Mouse (Mus musculus) spleen, adult 10 weeks (tissue): ENCODE results near the gene Zfp101. TPM values are rescaled to one million over a fixed set of nuclear protein-coding genes. Genes with fewer than 3 reads are reported as not detected.

Experiments
- polyA plus RNA-seq: library from polyadenylated mRNA; stranded (reverse); fragments of 350-450 nt; fragmentation: Illumina TruSeq; extraction: RNeasy Lipid Tissue Mini Kit (QIAGEN cat#74804); gene quantifications from one replicate; pipeline ENCODE4 v1.2.3, GENCODE M21; 2015; ENCODE audit warnings: low replicate concordance; ENCODE audit not compliant: insufficient read depth

Gene Zfp101
- polyA plus RNA-seq: 19.8 TPM

DNA sequence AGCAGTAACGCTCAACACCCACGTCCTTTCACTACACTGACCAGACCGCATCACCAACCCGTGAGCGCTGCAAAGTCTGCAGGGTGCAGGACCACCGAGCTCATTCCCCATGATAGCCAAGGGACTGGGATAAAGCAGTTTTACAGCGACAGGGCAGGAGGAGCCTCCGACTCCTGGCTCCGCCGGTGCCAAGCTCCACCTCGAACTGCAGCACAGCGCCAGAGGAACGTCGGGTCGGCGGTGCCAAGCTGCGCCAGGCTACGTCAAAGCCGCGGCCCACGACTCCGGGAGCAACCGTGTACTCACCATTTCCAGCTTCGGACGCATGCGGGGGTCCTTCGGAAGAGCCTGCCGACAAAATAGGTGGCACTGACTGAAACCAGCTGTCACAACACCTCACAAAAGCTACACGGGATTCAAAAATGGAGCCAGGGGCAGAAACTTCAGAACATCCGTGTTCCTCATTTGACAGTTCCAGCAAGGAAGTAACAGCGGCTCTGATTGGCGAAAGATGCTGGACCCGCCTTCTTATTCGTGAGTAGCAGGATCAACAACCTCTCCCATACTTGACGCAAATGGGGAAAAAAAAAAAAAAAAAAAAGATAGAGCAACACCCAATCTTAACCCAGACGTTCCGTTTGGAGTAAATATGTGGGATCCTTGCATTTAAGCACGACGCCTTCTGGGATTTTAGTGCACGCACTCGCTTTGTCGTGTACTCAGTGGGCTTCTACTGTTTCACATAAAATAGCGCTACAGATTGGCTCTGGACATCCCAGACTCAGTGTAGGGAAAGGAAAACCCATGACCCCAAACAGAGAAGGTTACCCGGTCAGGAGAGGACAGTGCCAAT, at the start of gene Zfp101:
Gene Zfp101 (minus strand): TSS at position 460 of the 853 bp plus-strand sequence.

GRCm38 (mm10) chr17:33432019-33432946, 37.8 kb upstream of the Zfp101 start, which contains the start of gene Actl9:
TSS of gene Actl9 (plus strand) at chr17:33432896.

GRCm38 (mm10) chr17:33358411-33359384, 35.7 kb downstream of the Zfp101 start, which contains the start of gene Zfp81:
TSS of gene Zfp81 (minus strand) at chr17:33358878.

Other genes starting within 250 kb of the Zfp101 start
- gene Olfr55, start 226.2 kb downstream of the Zfp101 start, polyA plus RNA-seq: not detected
- not detected for gene Olfr239, start 203.3 kb downstream of the Zfp101 start, polyA plus RNA-seq
- gene Olfr1564, start 173.0 kb downstream of the Zfp101 start, polyA plus RNA-seq: not detected
- gene Zfp955a, start 139.5 kb downstream of the Zfp101 start, polyA plus RNA-seq: 15.8 TPM
- not detected for gene Olfr63, start 130.0 kb downstream of the Zfp101 start, polyA plus RNA-seq
- gene Zfp955b, start 105.1 kb downstream of the Zfp101 start, polyA plus RNA-seq: 10.1 TPM
- gene Zfp81, start 35.8 kb downstream of the Zfp101 start, polyA plus RNA-seq: 20.6 TPM
- gene Actl9, start 38.3 kb upstream of the Zfp101 start, polyA plus RNA-seq: not detected
- gene Adamts10, start 129.6 kb upstream of the Zfp101 start, polyA plus RNA-seq: 51.5 TPM
- 35.7 TPM for gene Myo1f, start 161.1 kb upstream of the Zfp101 start, polyA plus RNA-seq
- 21.6 TPM for gene Zfp414, start 234.4 kb upstream of the Zfp101 start, polyA plus RNA-seq
- gene Pram1, start 243.4 kb upstream of the Zfp101 start, polyA plus RNA-seq: 6.4 TPM